Mouse (Mus musculus) layer of hippocampus, adult 8-10 months (tissue): ENCODE data around the gene Smg9. TPM values are rescaled to one million over a fixed set of nuclear protein-coding genes. Genes with fewer than 3 reads are reported as not detected.

Experiments used
- DNase-seq, 2 experiments: peaks; one replicate each; pipeline ENCODE4 v3.0.0; 2022; ENCODE audit warnings: low spot score in 2 of 2
- total RNA-seq, 4 experiments: library from RNA; stranded (reverse); gene quantifications; 2 replicates each; pipeline ENCODE4 v1.2.4; 2022

The Smg9 gene
- total RNA-seq, 4 experiments from 2014 or later, result 33.8 to 49.8 (median 44.0) TPM

DNA sequence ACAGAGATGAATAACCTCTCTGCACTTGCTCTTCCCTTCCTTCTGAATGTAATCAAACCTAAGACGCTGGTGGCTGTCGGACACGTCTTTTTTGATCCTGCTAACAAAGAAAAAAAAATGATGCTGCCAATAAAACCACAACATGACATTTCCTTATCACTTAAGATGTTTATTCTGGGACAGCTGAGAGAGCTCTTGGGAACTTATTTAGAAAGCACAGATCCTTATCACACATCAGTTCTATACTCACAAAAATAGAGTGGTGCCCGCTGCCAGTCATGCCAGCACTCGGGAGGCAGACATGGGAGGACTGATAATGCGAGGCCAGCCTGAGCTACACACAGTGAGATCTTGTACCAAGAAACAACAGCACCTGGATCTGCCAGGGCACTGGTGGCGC is 40.5 kb downstream of the Smg9 start:
- no peak for DNase-seq

GRCm38 (mm10) chr7:24441785-24442184 is 42.4 kb downstream of the Smg9 start:
- DNase-seq, result no peak

GRCm38 (mm10) chr7:24442313-24442712 is 42.9 kb downstream of the Smg9 start:
- DNase-seq, result no peak

GRCm38 (mm10) chr7:24445266-24445926 is 46.0 kb downstream of the Smg9 start:
- DNase-seq, result no peak

- DNase-seq, result no peak
Measured at GRCm38 (mm10) chr7:24446697-24447340, 47.4 kb downstream of the Smg9 start.

- no peak for DNase-seq
Measured at GRCm38 (mm10) chr7:24448782-24449517, 49.5 kb downstream of the Smg9 start.

GRCm38 (mm10) chr7:24450585-24451017 is 51.2 kb downstream of the Smg9 start:
- DNase-seq, result no peak

DNA sequence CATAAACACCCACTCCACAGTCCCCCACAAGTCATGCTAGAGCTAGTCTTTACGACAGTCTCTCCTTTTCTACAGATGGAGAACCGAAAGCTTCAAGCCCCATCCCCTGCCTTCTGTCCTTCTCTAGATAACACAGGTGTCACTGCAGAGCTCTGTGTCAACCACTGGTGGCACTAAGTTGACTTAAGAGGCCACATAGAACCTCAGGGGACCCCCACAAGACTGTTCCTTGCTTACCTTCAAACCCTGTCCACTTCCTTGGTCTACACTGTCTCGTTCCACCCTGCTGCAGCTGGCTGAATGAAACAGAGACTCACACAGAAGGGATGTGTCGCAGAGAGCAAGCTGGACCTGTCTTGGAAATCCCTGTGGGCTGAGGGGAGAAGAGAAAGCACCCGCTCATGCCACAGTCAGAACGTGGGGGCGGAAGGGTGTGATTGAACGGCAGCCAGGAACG is 52.5 kb downstream of the Smg9 start, which contains the start of gene Irgc1:
Gene Irgc1 (minus strand): TSS at position 443 of the 457 bp plus-strand sequence.
- DNase-seq, result no peak

GRCm38 (mm10) chr7:24454199-24454598 is 54.8 kb downstream of the Smg9 start:
- DNase-seq, result no peak

DNA sequence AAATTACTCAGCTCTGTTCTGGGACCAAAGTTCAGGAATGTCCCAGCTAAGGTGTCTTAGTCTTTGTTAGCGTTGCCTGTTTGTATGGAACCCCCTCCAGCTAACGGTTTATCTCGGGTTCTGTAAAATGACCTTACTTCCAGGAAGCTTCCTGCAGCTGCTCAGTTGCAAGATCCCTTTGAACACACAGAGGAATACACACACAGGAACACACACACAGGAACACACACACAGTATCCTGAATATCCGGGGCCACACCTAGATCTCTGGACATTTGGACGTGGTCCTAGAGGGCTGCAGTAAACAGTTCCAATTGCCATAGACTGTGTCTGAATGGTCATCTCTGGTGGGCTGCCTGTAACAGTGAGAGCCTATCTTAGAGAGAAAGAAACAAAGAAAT is 56.3 kb downstream of the Smg9 start:
- no peak for DNase-seq

- DNase-seq, result no peak
Measured at GRCm38 (mm10) chr7:24457726-24458370, 58.4 kb downstream of the Smg9 start.

DNA sequence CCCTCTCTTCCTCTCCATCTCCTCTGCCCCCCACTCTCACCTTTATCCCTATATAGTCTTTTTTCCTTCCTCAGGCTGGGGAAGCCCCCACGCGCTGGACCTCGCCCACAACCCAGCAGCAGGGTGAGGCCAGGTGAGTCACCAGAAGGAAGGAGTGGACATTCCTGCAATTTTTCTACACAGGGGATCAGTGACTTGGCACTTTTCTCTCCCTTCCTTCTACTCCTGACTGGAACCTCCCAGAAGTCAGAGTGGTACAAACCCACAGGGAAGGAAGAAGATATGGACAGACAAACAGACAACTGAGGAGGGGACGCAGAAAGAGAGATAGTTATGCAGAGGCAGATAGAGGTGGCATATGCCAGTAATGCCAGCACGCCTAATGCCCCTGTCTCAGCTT is 60.0 kb downstream of the Smg9 start:
- no peak for DNase-seq

DNA sequence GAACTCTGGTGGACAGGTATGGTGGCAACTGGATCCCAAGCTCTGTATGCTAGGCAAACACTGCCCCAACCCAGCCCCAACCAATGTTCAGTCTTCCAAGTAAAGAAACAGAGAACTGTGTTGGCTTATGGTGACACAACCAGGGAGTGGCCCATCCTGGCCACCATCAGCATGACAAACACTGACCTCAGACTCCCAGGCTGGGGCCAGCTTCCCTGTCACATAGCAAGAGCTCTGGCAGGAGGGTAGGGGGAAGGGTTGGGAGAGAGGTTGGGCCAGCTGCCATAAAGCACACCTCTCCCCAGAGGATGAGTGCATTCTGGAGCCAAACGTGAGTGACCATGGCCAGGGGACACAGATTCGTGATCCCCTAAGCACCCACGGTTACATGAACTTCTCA is 60.4 kb downstream of the Smg9 start:
- no peak for DNase-seq

DNA sequence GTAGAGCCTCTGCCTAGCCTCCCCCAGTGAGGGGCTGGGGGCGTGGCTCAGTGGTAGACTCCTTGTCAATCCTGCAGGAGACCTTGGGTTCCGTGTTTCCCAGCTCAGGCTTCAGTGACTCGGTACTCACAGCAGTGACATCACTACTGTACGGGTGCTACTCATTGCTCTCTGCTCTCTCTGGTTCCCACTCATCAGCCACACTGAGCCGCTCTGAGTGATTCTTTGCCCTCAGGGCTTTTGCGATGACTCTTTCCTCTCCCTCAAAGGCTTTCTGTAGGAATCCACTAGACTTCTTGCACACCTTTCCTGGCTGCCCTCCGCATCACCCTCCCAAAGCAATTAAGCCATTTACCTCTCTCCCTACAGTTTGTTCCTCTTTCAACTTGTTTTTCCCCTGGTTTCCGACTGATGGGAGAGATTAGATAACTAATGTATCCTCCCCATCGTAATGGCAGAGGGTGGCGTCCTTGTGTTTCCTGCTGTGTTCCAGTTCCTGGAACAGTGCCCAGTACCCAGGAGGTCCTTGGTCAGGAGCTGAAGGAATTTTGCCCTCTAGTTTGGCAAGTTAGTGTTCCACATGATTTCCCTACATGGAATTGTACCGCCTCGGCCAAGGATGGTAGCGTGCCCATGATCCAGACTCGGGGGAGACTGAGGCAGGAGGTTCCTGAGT is 62.1 kb downstream of the Smg9 start:
- DNase-seq, result no peak

DNA sequence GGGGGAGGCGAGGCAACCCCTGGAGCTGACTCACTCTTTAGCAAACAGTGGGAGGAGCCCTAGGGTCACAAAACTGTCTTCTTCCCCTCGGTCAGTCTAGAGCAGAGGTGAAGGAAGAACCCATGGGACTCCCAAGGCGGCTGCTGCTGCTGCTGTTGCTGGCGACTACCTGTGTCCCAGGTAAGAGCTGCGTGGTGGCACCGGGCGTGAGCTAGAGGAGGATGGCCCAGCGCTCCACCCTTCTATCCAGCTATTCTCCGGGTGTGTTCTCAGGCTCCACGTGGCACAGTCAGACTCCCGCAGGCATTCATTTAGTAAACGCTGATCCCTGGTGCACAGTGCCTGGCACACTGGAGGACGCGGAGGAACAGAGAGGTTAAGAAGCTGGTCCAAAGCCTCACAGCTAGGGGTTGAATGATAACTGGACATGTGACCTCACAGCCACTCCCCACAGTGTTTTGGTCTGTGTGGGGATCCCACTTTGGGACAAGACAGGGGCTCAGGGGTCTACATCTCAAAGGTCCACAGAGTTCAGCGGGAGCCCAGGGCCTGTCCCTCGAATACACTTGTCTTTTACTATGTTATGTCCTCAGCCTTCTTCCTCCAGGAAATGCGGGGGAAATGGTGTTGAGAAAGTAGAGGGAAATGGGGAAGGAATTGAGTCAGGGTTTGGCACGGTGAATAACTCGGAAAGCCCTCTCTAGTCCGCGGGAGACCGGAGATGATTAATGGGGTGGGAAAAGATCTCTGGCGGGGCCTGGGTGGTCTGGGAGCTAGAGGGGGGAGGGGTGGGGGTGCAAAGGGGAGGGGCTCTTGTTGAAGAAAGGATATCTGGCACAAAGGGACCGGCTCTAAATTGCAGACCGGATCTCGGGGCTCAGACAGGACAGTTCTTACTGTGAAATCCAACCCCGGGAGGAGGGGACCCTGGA is 63.2 kb downstream of the Smg9 start, which contains the start of gene Plaur:
Gene Plaur (plus strand): TSS at position 97 of the 932 bp plus-strand sequence.
- no peak for DNase-seq

DNA sequence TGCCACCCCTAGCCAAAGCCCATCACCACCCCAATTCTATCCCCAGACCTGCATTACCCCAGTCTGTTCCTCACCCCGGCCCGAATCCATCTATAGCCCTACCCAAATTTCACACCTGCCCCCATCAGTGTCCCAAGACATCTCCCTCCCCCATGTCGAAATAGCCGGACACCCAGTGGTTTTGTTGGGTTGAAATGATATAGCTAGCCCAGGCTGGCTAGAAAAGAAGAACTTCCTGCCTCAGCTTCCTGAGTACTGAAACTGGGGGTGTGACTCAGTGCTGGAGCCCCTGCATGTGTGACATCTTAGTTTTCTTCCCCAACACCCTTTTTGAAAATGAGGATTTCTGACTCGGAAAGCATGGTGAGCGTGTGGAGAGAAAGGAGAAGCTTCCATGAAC is 67.4 kb downstream of the Smg9 start:
- DNase-seq, result no peak

GRCm38 (mm10) chr7:24467886-24468285 is 68.5 kb downstream of the Smg9 start:
- no peak for DNase-seq

DNA sequence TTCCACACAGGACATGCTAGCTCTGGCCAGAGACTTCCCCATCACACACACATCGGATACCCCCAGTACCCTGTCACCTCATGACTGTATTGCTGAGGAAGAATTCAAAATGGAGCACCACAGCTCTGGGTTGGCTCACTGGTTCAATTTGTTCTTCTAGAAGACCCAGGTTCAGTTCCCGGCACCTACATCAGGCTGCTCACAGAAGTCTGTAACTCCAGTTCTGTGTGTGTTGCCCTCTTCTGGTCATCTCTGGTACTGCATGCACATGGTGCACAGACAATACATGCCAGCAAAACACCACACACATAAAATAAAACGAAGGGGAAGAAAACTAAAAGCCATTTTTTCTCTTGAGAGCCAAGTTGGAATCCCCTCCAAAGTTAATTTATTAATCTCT is 69.7 kb downstream of the Smg9 start:
- DNase-seq, result no peak

GRCm38 (mm10) chr7:24470356-24470755 is 70.9 kb downstream of the Smg9 start:
- DNase-seq, result no peak
